Mouse (Mus musculus) testis, postnatal 14 days (tissue): ENCODE measurements at regions not wholly inside any gene's neighbourhood (a gene's known extent, or its start where the extent isn't known, plus 50 kb on each side); places are given as distances from the start of the nearest gene placed in this dataset.

Experiments
- DNase-seq: peaks from one replicate; pipeline ENCODE4 v3.0.0; 2021; ENCODE audit warnings: low spot score

- DNase-seq = no peak
Measured at GRCm38 (mm10) chr2:74354591-74354990, 224.6 kb downstream of the Lnpk start.

- DNase-seq = no peak
Measured at GRCm38 (mm10) chr2:74349809-74350208, 229.4 kb downstream of the Lnpk start.

GRCm38 (mm10) chr2:74306301-74306700 lies 272.9 kb downstream of the Lnpk start:
- DNase-seq = no peak

GRCm38 (mm10) chr2:74300885-74301451 lies 278.3 kb downstream of the Lnpk start:
- DNase-seq = no peak

- peak; percentile 24 for DNase-seq
Measured at GRCm38 (mm10) chr2:74300366-74300791, 278.9 kb downstream of the Lnpk start.

- DNase-seq = no peak
Measured at GRCm38 (mm10) chr2:74292641-74293040, 286.6 kb downstream of the Lnpk start.

GRCm38 (mm10) chr2:74291416-74292396 lies 287.5 kb downstream of the Lnpk start:
- no peak for DNase-seq

GRCm38 (mm10) chr2:74285624-74286023 lies 293.6 kb downstream of the Lnpk start:
- no peak for DNase-seq

- no peak for DNase-seq
Measured at GRCm38 (mm10) chr2:74264963-74265362, 314.3 kb downstream of the Lnpk start.

GRCm38 (mm10) chr2:74257034-74257781 lies 322.0 kb downstream of the Lnpk start:
- DNase-seq = no peak

GRCm38 (mm10) chr2:74247521-74247920 lies 331.7 kb downstream of the Lnpk start:
- no peak for DNase-seq

GRCm38 (mm10) chr2:74246631-74247030 lies 332.6 kb downstream of the Lnpk start:
- no peak for DNase-seq

GRCm38 (mm10) chr2:74244203-74244602 lies 333.1 kb upstream of the Atp5g3 start:
- no peak for DNase-seq

GRCm38 (mm10) chr2:74243801-74244200 lies 332.7 kb upstream of the Atp5g3 start:
- DNase-seq = no peak

GRCm38 (mm10) chr2:74239586-74239985 lies 328.5 kb upstream of the Atp5g3 start:
- DNase-seq = no peak

GRCm38 (mm10) chr2:74217437-74217836 lies 306.3 kb upstream of the Atp5g3 start:
- DNase-seq = no peak

GRCm38 (mm10) chr2:74210210-74210609 lies 299.1 kb upstream of the Atp5g3 start:
- DNase-seq = no peak

- DNase-seq = no peak
Measured at GRCm38 (mm10) chr2:74209421-74209917, 298.3 kb upstream of the Atp5g3 start.

- DNase-seq = no peak
Measured at GRCm38 (mm10) chr2:74207440-74207839, 296.3 kb upstream of the Atp5g3 start.

- DNase-seq = no peak
Measured at GRCm38 (mm10) chr2:74202776-74203175, 291.6 kb upstream of the Atp5g3 start.

GRCm38 (mm10) chr2:74201608-74202323 lies 290.6 kb upstream of the Atp5g3 start:
- DNase-seq = no peak

GRCm38 (mm10) chr2:74199550-74199949 lies 288.4 kb upstream of the Atp5g3 start:
- no peak for DNase-seq
